Mouse (Mus musculus) embryonic stem cell, embryonic (primary cell): ENCODE measurements around the gene Ern1.

ENCODE experiments used
- CTCF ChIA-PET, 4 experiments: fragments of 300-600 bp in 2 of 4; fragments of 350-600 bp in 2 of 4; sonication (Branson Sonifier 250); formaldehyde crosslinking; loops; one replicate each; lab custom pipeline; 2022; ENCODE audit warnings: inconsistent platforms in 2 of 4; lab: Charles Lee
- POLR2A ChIA-PET, 4 experiments: fragments of 300-600 bp in 2 of 4; fragments of 350-600 bp in 2 of 4; sonication (Branson Sonifier 250); formaldehyde crosslinking; loops; one replicate each; lab custom pipeline; 2022; ENCODE audit warnings: antibody characterized with exemption in 4 of 4, inconsistent platforms in 1 of 4; lab: Charles Lee

Ern1 gene

DNA sequence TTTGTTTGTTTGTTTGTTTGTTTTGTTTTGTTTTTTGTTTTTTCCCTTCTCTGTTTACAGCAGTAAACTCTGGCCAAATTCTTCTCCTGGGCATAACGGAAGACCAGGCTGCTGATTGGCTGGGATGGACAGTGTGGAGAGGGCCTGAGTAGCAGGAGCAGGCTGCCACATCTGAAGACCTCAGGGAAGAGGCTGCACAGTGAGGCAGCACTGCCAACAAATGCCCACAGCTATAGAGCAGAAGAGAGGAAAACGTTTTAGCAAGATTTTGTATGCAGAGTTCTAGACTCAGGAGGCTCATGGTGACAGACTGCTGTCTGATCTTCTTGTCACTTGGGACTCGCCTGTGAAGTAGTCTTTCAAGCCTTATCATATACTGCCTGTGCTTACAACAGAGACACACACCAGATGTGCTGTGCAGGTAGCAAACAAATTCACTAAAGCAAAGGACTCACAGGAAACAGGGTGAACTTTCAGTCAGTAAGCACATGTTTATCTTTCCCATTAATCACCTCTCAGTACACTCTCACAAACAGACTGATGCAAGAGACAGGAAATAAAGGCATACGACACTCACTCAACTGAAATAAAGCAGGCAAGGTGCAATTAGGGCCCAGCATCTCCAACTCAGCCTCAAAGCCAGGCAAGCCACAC is 49.0 kb downstream of the Ern1 start:
- ChIA-PET CTCF (no interaction called here), POLR2A (interaction anchor here in 1 of 4 experiments (0.6 kb wide), 1 partner anchor 26 kb away, joined by 3 read pairs; no protein-coding TSS in a partner anchor)

DNA sequence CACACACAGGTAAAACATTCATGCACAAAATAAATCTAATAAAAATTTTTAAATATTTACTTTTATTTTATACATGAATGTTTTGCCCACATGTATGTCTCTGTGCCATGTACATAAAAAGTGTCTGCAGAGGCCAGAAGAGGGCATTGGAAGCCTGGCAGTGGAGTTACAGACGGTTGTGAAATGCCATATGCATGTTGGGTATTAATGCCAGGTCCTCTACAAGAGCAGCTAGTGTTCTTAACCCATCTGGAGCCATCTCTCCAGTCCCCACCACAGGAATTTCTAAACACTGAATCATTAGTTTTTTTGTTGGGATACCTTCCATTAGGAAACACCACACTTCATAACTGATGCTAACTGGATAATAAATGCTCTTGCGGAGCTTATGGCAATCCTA is 50.1 kb downstream of the Ern1 start:
- POLR2A ChIA-PET: interaction anchor here in 1 of 4 experiments (0.7 kb wide), 1 partner anchor 891 kb away, joined by 3 read pairs; no protein-coding TSS in a partner anchor
- CTCF ChIA-PET: interaction anchor here in 2 of 4 experiments (0.6 to 0.7 kb wide), 2 partner anchors 57 to 232 kb away, joined by 3 to 5 read pairs; no protein-coding TSS in a partner anchor

DNA sequence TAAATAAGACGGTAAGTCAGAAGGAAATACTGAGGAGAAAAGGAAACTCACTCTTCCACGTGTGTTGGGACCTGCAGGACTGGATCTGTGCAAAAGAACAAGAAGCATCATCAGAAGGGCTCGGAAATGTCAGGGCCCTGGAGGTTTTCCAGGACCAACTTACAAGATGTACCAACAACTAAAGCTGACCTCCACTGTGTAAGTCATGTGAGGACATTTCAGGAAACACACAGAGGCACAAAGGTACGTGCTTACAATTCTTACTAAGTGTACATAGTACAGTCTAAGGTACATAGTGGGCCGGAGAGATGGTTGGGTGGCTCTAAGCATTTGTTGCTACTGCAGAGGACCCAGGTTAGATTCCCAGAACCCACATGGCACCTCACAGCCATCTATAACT is 50.6 kb downstream of the Ern1 start:
- POLR2A ChIA-PET: no interaction called here
- CTCF ChIA-PET: interaction anchor here in 1 of 4 experiments (0.6 kb wide), 1 partner anchor 232 kb away, joined by 3 read pairs; no protein-coding TSS in a partner anchor

DNA sequence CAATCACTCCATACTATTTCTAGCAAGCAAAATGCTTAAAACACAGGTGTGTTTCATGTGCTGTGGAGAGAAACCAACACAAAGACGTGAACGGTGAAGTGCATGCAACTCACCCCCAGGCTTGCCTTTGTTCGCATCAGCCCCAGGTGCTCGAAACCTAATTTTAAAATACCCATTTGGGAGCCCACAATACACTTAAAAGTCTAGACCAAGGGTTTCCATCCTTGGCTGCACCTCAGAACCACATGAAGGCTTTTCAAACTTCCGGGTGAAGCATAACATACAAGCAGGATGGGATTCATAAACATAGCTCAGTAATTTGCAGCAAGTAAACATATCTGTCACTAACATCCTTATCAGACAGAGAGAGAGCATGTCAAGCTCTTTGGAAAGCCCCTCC is 57.3 kb downstream of the Ern1 start:
- ChIA-PET POLR2A (interaction anchor here in 2 of 4 experiments (0.6 to 1.3 kb wide), 4 partner anchors 70 to 237 kb away, joined by 3 to 4 read pairs (median 4); no protein-coding TSS in a partner anchor), CTCF (no interaction called here)

DNA sequence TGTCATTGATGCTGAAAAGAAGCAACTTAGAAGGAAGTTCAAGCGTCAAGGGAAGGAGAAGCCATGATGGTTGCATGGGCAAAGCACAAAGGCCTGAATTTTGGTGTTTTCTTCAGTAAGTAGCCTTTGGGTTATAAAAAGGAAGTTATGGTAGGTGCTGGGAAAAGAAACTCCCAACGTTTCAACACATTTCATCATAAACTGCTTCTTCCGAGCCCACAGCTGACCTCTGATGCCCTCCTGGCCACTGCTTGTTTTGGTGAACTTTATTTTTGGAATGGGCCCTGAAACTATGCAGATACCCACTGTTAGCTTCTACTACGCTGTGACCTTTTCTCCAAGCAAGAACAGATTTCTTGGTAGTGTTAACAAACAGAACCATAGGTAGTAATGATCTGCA is 58.0 kb downstream of the Ern1 start:
- CTCF ChIA-PET: no interaction called here
- POLR2A ChIA-PET: interaction anchor here in 2 of 4 experiments (1.0 to 1.3 kb wide), 3 partner anchors 71 to 173 kb away, joined by 3 to 4 read pairs (median 3); no protein-coding TSS in a partner anchor

DNA sequence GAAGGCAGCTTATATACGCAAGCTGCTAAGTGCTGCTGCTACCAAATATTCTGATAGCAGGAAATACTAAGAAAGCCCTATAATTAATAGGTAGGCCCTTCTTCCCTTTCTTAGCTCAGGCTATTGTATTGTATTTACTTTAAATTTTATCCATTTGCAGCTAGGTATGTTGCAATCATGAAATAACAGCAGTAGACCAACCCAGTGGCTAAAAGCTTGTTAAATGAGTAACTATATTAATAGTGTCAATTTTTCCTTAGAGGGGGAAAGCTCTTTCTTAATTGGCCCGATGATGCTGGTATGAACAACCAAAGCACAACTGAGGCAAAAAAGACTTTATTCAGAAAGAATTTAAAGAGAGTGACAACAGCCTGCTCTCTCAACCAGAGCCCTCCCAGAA is 59.1 kb downstream of the Ern1 start:
- ChIA-PET POLR2A (interaction anchor here in 2 of 4 experiments (0.9 to 2.4 kb wide), 5 partner anchors 16 to 75 kb away, joined by 3 to 10 read pairs (median 3); partner anchors contain the start of gene Ern1 (in 1 of the 2)), CTCF (interaction anchor here in 3 of 4 experiments (0.6 to 2.0 kb wide), 3 partner anchors 10 to 13 kb away, joined by 4 to 9 read pairs (median 5); no protein-coding TSS in a partner anchor)

DNA sequence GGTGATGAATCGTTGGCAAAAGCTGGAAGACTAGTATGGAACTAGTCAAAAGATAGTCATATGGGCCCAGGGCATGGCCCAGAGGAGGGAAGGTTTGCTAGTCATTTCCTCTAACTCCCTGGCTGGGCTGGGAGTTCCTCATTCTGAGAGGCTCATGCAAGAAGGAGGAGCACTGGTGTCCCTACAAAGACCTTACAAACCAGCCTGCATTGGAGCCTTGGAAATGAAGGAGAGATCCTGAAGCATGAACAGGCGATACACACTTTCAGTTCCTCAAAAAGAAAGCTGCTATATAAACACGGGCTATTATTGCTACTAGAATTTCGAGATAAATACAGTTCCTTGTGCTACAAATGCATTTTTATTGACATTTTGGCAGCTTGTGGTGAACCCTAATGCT is 59.5 kb downstream of the Ern1 start:
- POLR2A ChIA-PET: interaction anchor here in 2 of 4 experiments (0.9 to 2.4 kb wide), 6 partner anchors 16 to 75 kb away, joined by 3 to 10 read pairs (median 4); partner anchors contain the start of gene Ern1 (in 1 of the 2)
- CTCF ChIA-PET: interaction anchor here in 2 of 4 experiments (0.9 to 2.0 kb wide), 3 partner anchors 9 to 125 kb away, joined by 3 to 9 read pairs (median 5); no protein-coding TSS in a partner anchor

DNA sequence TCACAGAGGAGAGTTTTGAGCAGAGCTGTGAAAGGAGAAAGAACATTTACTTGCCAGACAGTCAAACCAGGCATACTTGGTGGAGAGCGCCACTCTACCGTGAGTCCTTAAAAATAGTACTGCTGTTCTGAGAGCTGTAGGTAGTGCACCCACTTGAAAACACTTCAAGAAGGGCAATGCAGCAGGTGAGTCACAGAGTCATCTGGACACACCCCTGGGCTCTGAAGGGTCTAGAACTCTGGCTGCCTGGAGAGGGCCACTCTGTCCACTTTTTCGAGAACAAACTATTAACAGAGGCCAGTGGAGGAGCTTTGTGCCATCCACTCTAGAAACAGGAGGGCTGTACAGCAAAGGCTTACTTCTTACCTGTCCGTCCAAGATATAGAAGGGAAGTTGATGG is 61.2 kb downstream of the Ern1 start:
- POLR2A ChIA-PET: interaction anchor here in 2 of 4 experiments (1.2 to 2.4 kb wide), 3 partner anchors 61 to 75 kb away, joined by 3 to 10 read pairs (median 3); partner anchors contain the start of gene Ern1 (in 1 of the 2)
- CTCF ChIA-PET: interaction anchor here in 1 of 4 experiments (2.0 kb wide), 1 partner anchor 8 kb away, joined by 5 read pairs; no protein-coding TSS in a partner anchor

DNA sequence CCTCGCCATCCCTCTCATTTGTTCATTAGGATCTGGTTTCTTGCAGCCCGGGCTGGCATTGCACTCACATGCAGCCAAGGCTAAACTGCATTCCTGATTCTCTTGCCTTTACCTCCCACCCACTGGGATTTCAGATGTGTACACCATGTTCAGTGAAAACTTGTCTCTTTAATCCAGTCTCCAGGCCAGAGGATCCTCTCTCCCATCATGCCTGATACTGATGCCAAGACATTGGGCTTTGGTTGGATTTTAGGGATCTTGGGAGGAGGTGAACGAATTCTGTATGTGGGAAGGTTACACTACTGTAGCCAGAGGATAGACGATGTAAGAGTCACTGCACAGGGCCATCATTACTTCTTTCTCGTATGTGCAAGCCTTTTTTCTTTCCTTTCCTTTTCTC is 62.5 kb downstream of the Ern1 start:
- ChIA-PET CTCF (no interaction called here), POLR2A (no interaction called here)

DNA sequence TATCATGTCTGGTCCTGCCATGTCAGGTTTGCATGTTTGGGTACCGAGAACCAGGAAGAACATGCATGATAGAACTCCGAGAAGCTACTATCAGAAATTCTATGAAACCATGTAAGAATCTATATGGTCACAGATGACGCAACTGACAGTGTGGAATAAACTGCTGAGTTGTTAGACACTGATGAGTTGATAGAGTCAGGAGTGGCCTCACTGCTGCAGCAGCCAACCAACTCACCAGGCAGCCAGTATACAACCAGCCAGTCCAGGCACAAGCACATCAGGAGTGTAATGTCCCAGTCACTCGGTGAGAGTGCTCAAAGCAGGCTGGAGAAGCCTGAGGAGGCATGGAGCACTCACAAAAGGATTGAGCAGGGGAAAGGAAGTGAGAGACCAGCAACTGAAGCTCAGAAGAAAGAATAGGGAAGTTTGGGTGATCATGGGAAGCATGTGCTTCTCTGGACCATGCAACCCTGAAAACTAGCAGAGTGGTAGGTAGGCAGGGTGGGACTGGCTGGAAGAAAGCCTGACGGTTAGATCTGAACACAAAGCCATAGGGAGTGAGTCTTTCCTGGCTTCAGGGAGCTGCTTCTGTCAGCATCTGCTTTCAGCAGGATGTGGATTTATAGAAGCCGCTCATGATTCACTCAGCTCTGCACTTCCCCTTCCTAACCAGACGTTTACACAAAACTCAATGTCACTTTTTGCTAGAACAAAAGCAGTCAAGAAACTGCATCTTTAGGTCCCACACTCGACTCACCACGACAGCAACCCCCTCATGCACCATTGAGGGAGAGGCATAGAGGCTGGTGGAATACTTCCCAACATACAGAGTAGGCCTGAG is 68.2 kb downstream of the Ern1 start:
- CTCF ChIA-PET: interaction anchor here (0.5 to 1.9 kb wide), 49 partner anchors 8 to 1079 kb away, joined by 3 to 30 read pairs (median 4); partner anchors contain the start of genes Ern1 (in 2 of the 4) and Tex2 (in 1 of the 4)
- POLR2A ChIA-PET: interaction anchor here in 3 of 4 experiments (0.8 to 1.8 kb wide), 9 partner anchors 12 to 306 kb away, joined by 3 to 28 read pairs (median 5); partner anchors contain the start of gene Ern1 (in 1 of the 3)

DNA sequence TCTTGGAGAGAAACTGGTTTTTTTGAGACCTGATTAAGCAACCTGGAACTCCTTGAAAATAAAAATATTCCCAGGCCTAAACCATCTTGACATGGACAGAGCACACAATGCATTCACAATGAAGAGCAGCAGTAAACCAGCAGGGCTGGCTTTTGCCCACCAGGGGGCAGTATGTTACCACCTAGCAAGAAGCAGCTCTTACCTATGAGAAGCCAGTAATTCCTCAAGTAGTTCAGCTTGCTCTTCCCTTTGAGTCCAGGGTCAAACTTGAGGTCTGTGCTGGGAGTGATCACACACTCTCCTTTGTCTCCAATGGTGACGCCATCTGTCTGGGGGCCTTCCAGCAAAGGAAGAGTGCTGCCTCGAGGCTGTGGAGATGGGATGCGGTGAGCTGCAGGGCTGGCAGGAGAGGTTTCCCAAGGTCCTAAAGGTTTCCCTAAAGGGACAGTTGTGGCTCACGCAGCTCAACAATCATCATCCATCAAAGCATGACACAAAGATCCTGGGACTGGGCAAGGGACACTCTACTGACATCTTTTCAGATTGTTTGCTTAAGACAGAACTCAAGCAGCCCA is 68.9 kb downstream of the Ern1 start:
- POLR2A ChIA-PET: interaction anchor here (0.6 to 1.8 kb wide), 12 partner anchors 13 to 307 kb away, joined by 3 to 28 read pairs (median 4); partner anchors contain the start of gene Ern1 (in 1 of the 4)
- CTCF ChIA-PET: interaction anchor here (0.5 to 1.9 kb wide), 52 partner anchors 9 to 1079 kb away, joined by 3 to 30 read pairs (median 4); partner anchors contain the start of genes Ern1 (in 2 of the 4) and Tex2 (in 1 of the 4)

DNA sequence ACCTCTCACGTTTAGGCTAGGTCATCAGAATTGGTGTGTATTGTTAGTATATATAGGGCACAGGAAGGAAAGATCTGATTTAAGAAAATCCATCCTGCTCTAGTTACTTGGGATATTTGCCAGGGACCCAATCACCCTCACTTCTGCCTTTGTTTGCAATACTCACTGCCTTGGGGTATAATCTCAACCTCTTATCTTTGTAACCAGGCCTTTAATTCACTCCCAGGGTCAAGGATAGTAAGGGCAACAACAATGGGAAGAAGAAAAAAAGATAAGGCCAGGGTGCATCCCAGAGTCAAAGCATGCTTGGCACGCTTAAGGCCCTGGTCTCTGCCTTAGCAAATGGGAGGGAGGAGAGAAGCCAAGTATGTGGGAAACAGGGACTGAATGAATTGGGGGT is 69.8 kb downstream of the Ern1 start:
- ChIA-PET CTCF (interaction anchor here in 1 of 4 experiments (2.6 kb wide), 1 partner anchor 210 kb away, joined by 9 read pairs; no protein-coding TSS in a partner anchor), POLR2A (interaction anchor here in 1 of 4 experiments (2.2 kb wide), 1 partner anchor 83 kb away, joined by 9 read pairs; no protein-coding TSS in a partner anchor)

DNA sequence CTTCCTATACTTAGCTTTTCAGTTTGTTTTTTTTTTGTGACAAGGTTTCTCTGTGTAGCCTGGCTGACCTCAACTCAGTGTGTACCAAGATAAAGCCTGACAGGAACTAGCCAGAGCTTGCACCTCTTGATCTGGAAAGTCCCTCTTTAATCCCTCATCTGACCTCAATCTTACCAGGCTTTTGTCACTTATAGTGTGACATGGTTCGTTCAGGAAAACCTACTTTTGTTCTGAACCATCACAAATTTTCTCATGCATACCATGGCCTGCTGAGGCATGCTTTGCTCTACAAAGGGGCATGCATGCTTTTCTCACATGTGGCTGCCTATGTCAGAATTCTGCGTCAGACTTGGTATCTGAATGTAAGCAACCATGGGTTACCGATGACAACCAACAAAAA is 71.3 kb downstream of the Ern1 start:
- POLR2A ChIA-PET: interaction anchor here in 3 of 4 experiments (0.8 to 2.2 kb wide), 4 partner anchors 73 to 85 kb away, joined by 3 to 9 read pairs (median 6); no protein-coding TSS in a partner anchor

DNA sequence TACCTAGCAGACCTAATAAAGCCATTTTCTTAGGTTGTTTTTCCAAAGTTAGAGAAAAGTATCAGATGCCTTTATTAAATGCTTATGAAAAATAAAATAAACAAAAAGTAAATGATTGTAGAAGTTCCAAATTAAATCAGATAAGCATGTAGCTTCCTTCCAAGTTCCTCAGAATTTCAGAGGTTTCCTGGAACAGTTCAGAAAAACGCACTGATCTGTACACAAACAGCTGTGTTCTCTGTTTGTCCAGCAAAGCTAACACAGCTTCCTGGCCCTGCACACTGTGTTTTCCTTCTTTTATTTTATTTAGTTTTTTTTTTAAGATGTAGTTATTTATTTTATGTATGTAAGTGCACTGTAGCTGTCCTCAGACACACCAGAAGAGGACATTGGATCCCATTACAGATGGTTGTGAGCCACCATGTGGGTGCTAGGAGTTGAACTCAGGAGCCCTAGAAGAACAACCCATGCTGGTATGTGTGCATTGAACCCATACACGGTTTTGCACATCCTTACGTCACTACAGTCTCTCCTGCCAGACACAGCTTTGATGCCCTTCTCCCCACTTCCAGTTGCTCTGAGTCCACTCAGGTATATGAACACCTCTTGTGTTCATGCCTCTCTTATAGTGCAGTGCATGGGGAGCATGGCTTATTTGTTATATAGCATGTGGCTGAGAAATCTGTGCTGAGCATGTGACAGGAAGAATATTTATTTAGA is 74.9 kb downstream of the Ern1 start:
- POLR2A ChIA-PET: interaction anchor here in 3 of 4 experiments (0.5 to 2.3 kb wide), 9 partner anchors 16 to 140 kb away, joined by 3 to 6 read pairs (median 3); no protein-coding TSS in a partner anchor

More for the DNA sequence above, 71.3 kb downstream of the Ern1 start:
- CTCF ChIA-PET: interaction anchor here (0.6 to 2.6 kb wide), 5 partner anchors 12 to 1312 kb away, joined by 3 to 9 read pairs (median 4); no protein-coding TSS in a partner anchor

DNA sequence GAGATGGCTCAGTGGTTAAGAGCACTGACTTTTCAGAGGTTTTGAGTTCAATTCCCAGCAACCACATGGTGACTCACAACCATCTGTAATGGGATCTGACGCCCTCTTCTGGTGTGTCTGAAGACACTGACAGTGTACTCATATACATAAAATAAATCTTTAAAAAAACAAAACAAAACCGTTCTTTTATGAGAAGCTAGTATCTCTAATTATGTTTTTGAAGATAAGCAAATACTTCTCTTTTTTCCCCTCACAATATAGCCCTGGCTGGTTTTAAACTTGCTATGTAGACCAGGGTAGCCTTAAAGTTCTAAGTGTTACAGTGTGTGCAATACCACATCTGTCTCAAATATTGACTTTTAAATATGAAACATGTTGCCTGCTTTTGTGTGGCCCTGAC is 76.5 kb downstream of the Ern1 start:
- CTCF ChIA-PET: interaction anchor here in 2 of 4 experiments (1.1 to 1.7 kb wide), 2 partner anchors 8 to 217 kb away, joined by 3 to 11 read pairs; no protein-coding TSS in a partner anchor
- POLR2A ChIA-PET: interaction anchor here in 2 of 4 experiments (1.6 to 2.3 kb wide), 3 partner anchors 89 to 90 kb away, joined by 5 to 12 read pairs (median 9); no protein-coding TSS in a partner anchor

More for the DNA sequence above, 74.9 kb downstream of the Ern1 start:
- CTCF ChIA-PET: interaction anchor here in 1 of 4 experiments (0.7 kb wide), 1 partner anchor 79 kb away, joined by 8 read pairs; no protein-coding TSS in a partner anchor

DNA sequence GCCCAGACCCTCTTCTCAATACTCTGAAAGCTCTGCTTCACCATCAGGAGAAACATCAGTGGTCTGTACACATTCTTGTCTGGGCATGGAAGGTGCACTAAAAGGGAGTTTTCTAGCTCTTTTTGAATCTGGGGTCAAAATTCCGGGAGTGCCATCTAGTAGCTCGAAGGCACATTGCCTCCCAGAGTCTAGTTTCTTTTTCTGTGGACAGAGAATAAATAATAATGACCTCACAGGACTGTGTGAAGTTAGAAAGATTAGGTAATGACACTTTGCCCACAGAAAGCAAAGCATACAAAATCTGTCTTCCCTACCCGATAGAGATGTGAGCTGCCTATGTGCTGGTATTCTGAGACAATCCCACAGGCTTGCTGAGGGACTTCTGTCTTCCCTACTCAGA is 77.1 kb downstream of the Ern1 start:
- ChIA-PET CTCF (interaction anchor here in 3 of 4 experiments (0.7 to 1.7 kb wide), 4 partner anchors 8 to 217 kb away, joined by 3 to 11 read pairs (median 7); partner anchors contain the start of gene Tex2 (in 1 of the 3)), POLR2A (interaction anchor here in 3 of 4 experiments (1.0 to 2.3 kb wide), 3 partner anchors 90 to 91 kb away, joined by 4 to 12 read pairs (median 9); no protein-coding TSS in a partner anchor)
